Mouse (Mus musculus): ENCODE measurements at regions not wholly inside any gene's neighbourhood (a gene's known extent, or its start where the extent isn't known, plus 50 kb on each side); places are given as distances from the start of the nearest gene placed in this dataset.

- TF ChIP-seq CTCF (IDR thresholded peaks at IDR 0.05; ENCODE audit: borderline replicate concordance, extremely low read depth, insufficient read depth, insufficient read length) (no peak), POLR2A (IDR thresholded peaks at IDR 0.05; ENCODE audit: borderline replicate concordance, extremely low read depth, insufficient read depth, insufficient read length, poor library complexity, severe bottlenecking) (no peak)
Observed at GRCm38 (mm10) chr16:93238326-93238725, 365.5 kb downstream of the Setd4 start.

Measured in brain, embryonic 14.5 days (tissue).